Mouse (Mus musculus): ENCODE measurements around the gene Tbc1d32.

DNA sequence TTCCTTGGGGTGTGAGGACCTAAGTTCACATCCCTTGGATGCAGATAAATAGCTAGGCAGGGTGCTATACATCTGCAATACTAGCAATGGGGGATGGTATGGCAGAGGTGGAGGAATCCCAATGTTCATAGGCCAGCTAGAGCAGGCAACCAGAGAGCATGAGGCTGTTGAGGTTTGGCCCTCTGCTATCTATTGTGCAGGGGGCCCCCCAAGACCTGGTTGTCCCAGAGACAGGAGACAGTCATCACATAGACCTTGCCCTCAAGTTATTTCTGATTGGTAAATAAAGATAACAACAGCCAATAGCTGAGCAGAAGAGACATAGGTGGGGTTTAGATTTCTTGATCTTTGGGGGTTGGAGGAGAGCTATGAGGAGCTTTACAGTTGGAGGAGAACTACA, 28.6 kb downstream of the Tbc1d32 start:
- TF ChIP-seq CTCF (conservative IDR thresholded peaks at IDR 0.05; ENCODE audit: low read length) = no peak
- TF ChIP-seq NANOG (IDR thresholded peaks at IDR 0.05; ENCODE audit: borderline replicate concordance, low read length) = no peak
